Mouse (Mus musculus) cerebellum, adult 2 months (tissue): ENCODE data around the gene Capn15.

Experiments used
- CTCF ChIP-seq: fragments of 200-500 bp; IDR thresholded peaks from 2 replicates; pipeline ENCODE4 v1.5.1; 2011; ENCODE audit warnings: low read depth, mild to moderate bottlenecking, control low read depth, low read length, moderate library complexity, borderline replicate concordance; ENCODE audit not compliant: insufficient read depth
- POLR2A ChIP-seq: fragments of 200-500 bp; IDR thresholded peaks from 2 replicates; pipeline ENCODE4 v1.6.1; 2011; ENCODE audit warnings: low read length, control low read depth, borderline replicate concordance; ENCODE audit not compliant: insufficient read depth

DNA sequence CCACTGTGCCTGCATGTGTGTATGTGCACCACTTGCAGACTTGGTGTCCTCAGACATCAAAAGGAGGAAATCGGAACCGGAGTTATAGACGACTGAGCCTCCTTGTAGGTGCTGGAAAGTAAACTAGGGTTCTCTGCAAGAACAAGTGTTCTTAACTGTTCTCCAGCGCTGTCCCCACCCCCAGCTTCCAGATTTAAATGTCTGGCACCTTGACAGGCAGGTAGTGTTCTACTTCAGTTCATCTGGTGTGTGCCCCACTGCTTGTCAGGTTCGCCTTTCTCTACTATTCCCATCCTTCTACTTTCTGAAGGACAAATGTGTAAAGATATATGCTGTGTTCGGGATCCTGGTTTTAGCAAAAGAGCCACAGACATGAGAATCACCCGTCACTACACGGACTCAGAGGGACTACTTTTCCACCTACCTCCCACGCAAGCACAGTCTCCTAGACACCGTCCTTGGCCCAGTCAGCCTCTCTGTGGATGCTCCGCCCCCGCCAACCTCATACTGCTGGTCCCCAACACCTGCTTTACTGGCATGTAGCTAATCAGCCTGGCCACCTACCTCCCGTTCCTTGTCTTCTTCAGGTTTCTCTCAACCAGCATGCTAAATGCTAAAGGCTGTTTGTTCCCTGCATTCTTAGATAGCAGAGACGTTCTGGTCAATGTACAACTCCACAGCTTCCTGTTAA, 72.3 kb downstream of the Capn15 start:
- TF ChIP-seq CTCF (no peak), POLR2A (no peak)
